Mouse (Mus musculus) liver, adult (tissue): ENCODE data around the gene Rpl18a.

Experiments
- GATA4 ChIP-seq: IDR thresholded peaks from 2 replicates; pipeline ENCODE4 v1.6.1; 2014; ENCODE audit warnings: mild to moderate bottlenecking, low read length; ENCODE audit not compliant: insufficient replicate concordance

The Rpl18a gene

GRCm38 (mm10) chr8:70905831-70906736 lies 8.9 kb upstream of the Rpl18a start, which contains the start of gene Map1s:
Gene Map1s, plus strand, starts transcription at chr8:70905932.
- no peak for TF ChIP-seq GATA4

GRCm38 (mm10) chr8:70905463-70905830 lies 8.2 kb upstream of the Rpl18a start:
- TF ChIP-seq GATA4 = no peak

GRCm38 (mm10) chr8:70904532-70904931 lies 7.3 kb upstream of the Rpl18a start:
- TF ChIP-seq GATA4 = peak; percentile 36; the same call in 1 of the 2 replicates

GRCm38 (mm10) chr8:70903582-70903981 lies 6.4 kb upstream of the Rpl18a start:
- no peak for TF ChIP-seq GATA4

- no peak for TF ChIP-seq GATA4
These were observed 5.9 kb upstream of the Rpl18a start for GRCm38 (mm10) chr8:70903112-70903511.

- no peak for TF ChIP-seq GATA4
These were observed 5.0 kb upstream of the Rpl18a start for GRCm38 (mm10) chr8:70902211-70902610.

- no peak for TF ChIP-seq GATA4
These were observed 3.7 kb upstream of the Rpl18a start for GRCm38 (mm10) chr8:70900872-70901387.

GRCm38 (mm10) chr8:70899226-70899625 lies 2.0 kb upstream of the Rpl18a start:
- TF ChIP-seq GATA4 = no peak

- no peak for TF ChIP-seq GATA4
These were observed 1.5 kb upstream of the Rpl18a start for GRCm38 (mm10) chr8:70898661-70899198.

GRCm38 (mm10) chr8:70897681-70898413 lies 635 bp upstream of the Rpl18a start:
- no peak for TF ChIP-seq GATA4

- TF ChIP-seq GATA4 = no peak
These were observed 744 bp downstream of the Rpl18a start for GRCm38 (mm10) chr8:70896316-70897020.

- no peak for TF ChIP-seq GATA4
These were observed 2.3 kb downstream of the Rpl18a start for GRCm38 (mm10) chr8:70894771-70895545.

GRCm38 (mm10) chr8:70894385-70894720 lies 2.9 kb downstream of the Rpl18a start:
- TF ChIP-seq GATA4 = no peak

- no peak for TF ChIP-seq GATA4
These were observed 3.4 kb downstream of the Rpl18a start for GRCm38 (mm10) chr8:70893656-70894384.
